Mouse (Mus musculus): ENCODE measurements around the gene Ganab. TPM values are rescaled to one million over a fixed set of nuclear protein-coding genes. Genes with fewer than 3 reads are reported as not detected.

Ganab gene
- total RNA-seq, 4 experiments from 2014 or later, result 109 to 125 (median 119) TPM

GRCm38 (mm10) chr19:8966198-8966589, 68.3 kb downstream of the Ganab start:
- no peak for DNase-seq (ENCODE audit: low spot score in 2 of 2)

Small RNA genes lying within 50 kb of the gene (microRNA-seq; reads per million reads assigned to microRNA genes)
- 0 reads per million in 2 experiments for gene Mir5136

Other genes with a start within 250 kb of the Ganab start
- 100 to 1,000 TPM; 160 to 164 (median 161) TPM for gene Chrm1, start 234.3 kb upstream of the Ganab start, total RNA-seq (2022)
- 100 to 1,000 TPM; 157 to 169 (median 162) TPM for gene Slc3a2, start 174.7 kb upstream of the Ganab start, total RNA-seq (2022)
- 10 to 100 TPM; 44.0 to 45.3 (median 44.3) TPM for gene Wdr74, start 162.2 kb upstream of the Ganab start, total RNA-seq (2022)
- gene 1700092M07Rik, start 157.4 kb upstream of the Ganab start, total RNA-seq (2022), result 1 to 10 TPM in 3 of 4 experiments, not detected in 1; 2.0 to 3.3 (median 2.4) TPM
- 10 to 100 TPM; 65.3 to 91.2 (median 76.1) TPM for gene Stx5a, start 156.7 kb upstream of the Ganab start, total RNA-seq (2022)
- gene Nxf1, start 141.0 kb upstream of the Ganab start, total RNA-seq (2022), result 100 to 1,000 TPM in 2 of 4 experiments, 10 to 100 TPM in 2; 80.5 to 120 (median 102) TPM
- gene Tmem223, start 127.1 kb upstream of the Ganab start, total RNA-seq (2022), result 10 to 100 TPM; 61.3 to 77.8 (median 72.8) TPM
- gene Tmem179b, start 123.6 kb upstream of the Ganab start, total RNA-seq (2022), result 10 to 100 TPM; 10.1 to 17.5 (median 13.1) TPM
- gene Taf6l, start 111.7 kb upstream of the Ganab start, total RNA-seq (2022), result 10 to 100 TPM; 14.7 to 20.1 (median 18.2) TPM
- gene Polr2g, start 99.5 kb upstream of the Ganab start, total RNA-seq (2022), result 100 to 1,000 TPM; 101 to 122 (median 109) TPM
- 1 to 10 TPM; 5.2 to 7.9 (median 5.4) TPM for gene Zbtb3, start 95.5 kb upstream of the Ganab start, total RNA-seq (2022)
- gene Ttc9c, start 78.7 kb upstream of the Ganab start, total RNA-seq (2022), result 10 to 100 TPM; 36.4 to 45.1 (median 40.1) TPM
- gene Hnrnpul2, start 78.1 kb upstream of the Ganab start, total RNA-seq (2022), result 100 to 1,000 TPM; 113 to 126 (median 120) TPM
- not detected for gene AC129217.1, start 68.3 kb upstream of the Ganab start, total RNA-seq (2022)
- gene Bscl2, start 60.6 kb upstream of the Ganab start, total RNA-seq (2022), result 100 to 1,000 TPM in 3 of 4 experiments, 10 to 100 TPM in 1; 98.1 to 115 (median 106) TPM
- 100 to 1,000 TPM; 125 to 148 (median 143) TPM for gene Gng3, start 58.9 kb upstream of the Ganab start, total RNA-seq (2022)
- gene Lrrn4cl, start 47.3 kb upstream of the Ganab start, total RNA-seq (2022), result under 1 TPM; 0.45 to 0.74 (median 0.55) TPM
- 100 to 1,000 TPM in 2 of 4 experiments, 10 to 100 TPM in 2; 87.8 to 123 (median 106) TPM for gene Ubxn1, start 26.6 kb upstream of the Ganab start, total RNA-seq (2022)
- gene Uqcc3, start 17.1 kb upstream of the Ganab start, total RNA-seq (2022), result 10 to 100 TPM; 23.4 to 37.2 (median 29.5) TPM
- 10 to 100 TPM in 1 of 4 experiments, 1 to 10 TPM in 3; 4.9 to 10.4 (median 6.0) TPM for gene Lbhd1, start 14.3 kb upstream of the Ganab start, total RNA-seq (2022)
- not detected for gene Gm49403, start 14.1 kb upstream of the Ganab start, total RNA-seq (2022)
- gene 1810009A15Rik, start 9.2 kb upstream of the Ganab start, total RNA-seq (2022), result 10 to 100 TPM; 22.7 to 32.0 (median 26.5) TPM
- 1 to 10 TPM in 2 of 4 experiments, not detected in 2; 1.4 to 1.8 TPM for gene Gm49416, start 9.1 kb upstream of the Ganab start, total RNA-seq (2022)
- 10 to 100 TPM; 24.0 to 26.1 (median 24.4) TPM for gene Ints5, start 5.1 kb upstream of the Ganab start, total RNA-seq (2022)
- 100 to 1,000 TPM; 161 to 167 (median 162) TPM for gene B3gat3, start 22.3 kb downstream of the Ganab start, total RNA-seq (2022)
- 1 to 10 TPM; 5.0 to 8.6 (median 6.4) TPM for gene Rom1, start 31.3 kb downstream of the Ganab start, total RNA-seq (2022)
- 10 to 100 TPM; 14.1 to 17.4 (median 15.3) TPM for gene Eml3, start 31.5 kb downstream of the Ganab start, total RNA-seq (2022)
- gene Mta2, start 43.8 kb downstream of the Ganab start, total RNA-seq (2022), result 10 to 100 TPM; 53.7 to 66.5 (median 56.2) TPM
- 10 to 100 TPM; 21.5 to 22.2 (median 21.9) TPM for gene Tut1, start 55.8 kb downstream of the Ganab start, total RNA-seq (2022)
- gene Eef1g, start 69.0 kb downstream of the Ganab start, total RNA-seq (2022), result 100 to 1,000 TPM; 223 to 248 (median 236) TPM
- 10 to 100 TPM; 27.0 to 32.2 (median 29.0) TPM for gene Ahnak, start 91.2 kb downstream of the Ganab start, total RNA-seq (2022)
- not detected for gene Scgb1a1, start 189.9 kb downstream of the Ganab start, total RNA-seq (2022)
- gene Asrgl1, start 237.6 kb downstream of the Ganab start, total RNA-seq (2022), result 100 to 1,000 TPM; 143 to 155 (median 148) TPM

All from layer of hippocampus, adult 8-10 months (tissue).